Mouse (Mus musculus) adrenal gland, postnatal 14 days (tissue): ENCODE data around the gene Tmbim4. TPM values are rescaled to one million over a fixed set of nuclear protein-coding genes. Genes with fewer than 3 reads are reported as not detected.

Experiments used
- DNase-seq: peaks from one replicate; pipeline ENCODE4 v3.0.0; 2021; ENCODE audit warnings: mixed read lengths
- long read RNA-seq, 2 experiments: library from polyadenylated mRNA; stranded (forward); transcript quantifications; one replicate each; pipeline ENCODE4 v2.0.0; 2021
- total RNA-seq: library from RNA; stranded (reverse); gene quantifications from 2 replicates; pipeline ENCODE4 v1.2.3, GENCODE M21; 2021

Gene Tmbim4
- total RNA-seq = 114 and 117 TPM in 2 replicates
- long read RNA-seq, experiment 1, transcript Tmbim4-201 (7 exons, 904 nt) = major isoform, 100 of 115 reads
- long read RNA-seq, experiment 1, partial matches to known transcripts = 2 of 115 reads
- long read RNA-seq, experiment 1, other reads (novel, unspliced or antisense) = 9 of 115 reads
- long read RNA-seq, experiment 2, transcript Tmbim4-201 (7 exons, 904 nt) = major isoform, 110 of 121 reads
- long read RNA-seq, experiment 2, partial matches to known transcripts = 0 of 121 reads
- long read RNA-seq, experiment 2, other reads (novel, unspliced or antisense) = 6 of 121 reads

DNA sequence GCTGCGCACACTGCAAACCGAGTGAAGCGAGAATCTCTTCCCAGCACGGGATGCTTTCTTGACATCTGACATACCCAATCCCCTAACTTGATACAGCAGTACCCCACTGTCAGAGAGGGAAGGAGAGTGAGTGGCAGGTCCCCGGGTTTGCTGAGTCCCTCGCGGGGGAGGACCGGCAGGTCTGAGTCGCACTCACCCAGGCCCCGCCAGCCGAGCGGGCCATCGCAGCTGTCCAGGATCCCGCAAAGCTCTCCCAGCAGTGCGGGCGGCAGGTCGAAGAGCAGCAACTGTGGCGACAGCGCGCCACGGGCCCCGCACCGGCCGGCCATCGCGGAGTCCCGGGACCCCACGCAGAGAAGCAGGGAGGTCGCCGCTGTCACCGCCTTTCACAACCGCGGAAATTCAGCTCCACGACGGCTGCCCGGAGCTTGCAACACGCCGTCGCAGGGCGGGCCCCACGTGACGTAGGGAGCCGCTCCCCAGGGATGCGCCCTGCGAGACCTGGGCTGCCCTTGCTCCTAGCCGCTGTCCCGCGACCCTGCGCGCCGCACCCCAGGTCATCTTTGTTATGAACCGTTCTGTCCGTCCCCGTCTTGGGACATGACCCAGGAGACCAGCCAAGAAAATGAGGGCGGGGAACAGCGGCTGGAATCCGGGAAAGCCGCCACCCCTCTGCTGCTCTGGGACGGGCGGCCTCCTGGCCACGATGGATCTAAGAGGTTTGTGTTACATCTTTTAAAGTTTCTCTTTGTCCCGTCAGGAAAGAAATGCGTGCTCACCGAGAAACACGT, at the start of gene Tmbim4:
Gene Tmbim4 (plus strand): TSS at position 460 of the 791 bp plus-strand sequence.
- DNase-seq = peak; percentile 84

DNA sequence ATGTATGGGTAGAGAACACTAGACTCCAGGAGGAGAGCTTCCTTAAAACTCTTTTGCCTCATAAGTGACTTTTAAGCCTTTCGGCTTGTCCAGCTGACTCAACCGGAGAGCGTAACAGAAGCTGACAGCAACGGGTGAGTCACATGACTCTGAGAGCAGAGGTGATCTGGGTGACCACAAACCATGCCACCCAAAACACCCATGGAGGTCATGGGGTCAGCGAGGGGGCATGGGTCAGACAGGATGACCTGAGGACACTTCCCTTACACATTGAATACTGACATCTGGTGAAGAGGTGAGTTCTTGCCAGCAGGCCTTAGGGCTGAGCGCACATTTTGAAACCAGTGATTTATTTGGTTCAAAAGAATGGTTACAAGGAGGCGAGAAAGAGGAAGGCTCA, 49.7 kb upstream of the Tmbim4 start:
- no peak for DNase-seq

DNA sequence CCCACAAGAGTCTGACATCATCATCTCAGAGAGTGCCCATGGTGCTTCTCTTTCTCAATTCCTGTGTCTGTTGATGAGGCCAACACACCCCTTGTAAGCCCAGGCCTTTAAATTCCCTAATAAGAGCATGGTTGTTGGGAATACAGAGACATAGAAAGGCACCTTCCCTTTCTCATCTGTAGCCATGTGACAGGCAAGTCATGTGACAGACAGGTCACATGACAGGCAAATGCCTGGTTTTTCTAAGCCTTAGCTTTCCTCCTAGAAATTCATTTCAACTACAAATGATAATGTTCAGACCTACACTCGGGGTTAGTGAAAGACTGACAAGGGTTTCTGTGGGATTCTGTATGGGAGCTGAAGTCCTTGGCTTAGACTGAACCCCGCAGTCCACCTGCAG, 47.5 kb upstream of the Tmbim4 start:
- DNase-seq = no peak

- DNase-seq = no peak
Measured at GRCm38 (mm10) chr10:120160533-120160932, 40.9 kb upstream of the Tmbim4 start.

DNA sequence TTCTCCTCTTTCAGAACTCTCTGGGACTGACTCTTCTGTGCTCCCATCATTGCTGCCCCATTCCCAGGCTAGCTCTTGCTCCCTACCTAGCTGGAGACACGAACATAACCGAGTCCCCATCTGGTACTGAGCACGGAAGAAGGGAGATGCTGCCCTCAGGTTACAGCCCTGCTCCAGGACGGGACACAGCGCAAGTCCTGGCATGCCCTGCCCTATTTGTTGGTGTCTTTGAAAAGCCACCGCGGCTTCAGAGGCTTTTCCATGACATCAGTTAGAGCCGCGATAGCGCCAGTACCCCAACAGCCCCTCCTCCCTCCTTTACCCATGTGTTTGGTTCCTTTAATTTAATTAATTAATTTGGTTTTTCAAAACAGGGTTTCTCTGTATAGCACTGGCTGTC, 38.5 kb upstream of the Tmbim4 start:
- DNase-seq = no peak

DNA sequence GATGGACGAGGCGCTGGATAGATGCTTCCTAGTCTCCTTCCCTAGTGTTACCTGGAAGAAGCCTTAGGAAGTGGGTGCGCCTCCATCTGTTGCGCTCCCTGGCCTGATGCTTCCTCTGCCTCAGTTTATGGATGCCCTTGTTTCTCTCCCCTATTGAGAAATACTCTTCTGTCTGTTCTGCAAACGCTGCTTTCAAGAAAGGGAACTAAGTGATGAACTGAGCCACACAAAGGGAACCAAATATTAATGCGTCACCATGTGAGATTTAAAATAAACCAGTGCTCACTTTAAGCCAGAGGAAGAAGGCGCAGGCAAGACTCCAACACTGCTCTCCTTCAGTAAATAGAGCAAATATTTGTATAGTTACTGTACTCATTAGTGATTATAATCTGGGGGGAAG, 37.9 kb upstream of the Tmbim4 start:
- DNase-seq = no peak

DNA sequence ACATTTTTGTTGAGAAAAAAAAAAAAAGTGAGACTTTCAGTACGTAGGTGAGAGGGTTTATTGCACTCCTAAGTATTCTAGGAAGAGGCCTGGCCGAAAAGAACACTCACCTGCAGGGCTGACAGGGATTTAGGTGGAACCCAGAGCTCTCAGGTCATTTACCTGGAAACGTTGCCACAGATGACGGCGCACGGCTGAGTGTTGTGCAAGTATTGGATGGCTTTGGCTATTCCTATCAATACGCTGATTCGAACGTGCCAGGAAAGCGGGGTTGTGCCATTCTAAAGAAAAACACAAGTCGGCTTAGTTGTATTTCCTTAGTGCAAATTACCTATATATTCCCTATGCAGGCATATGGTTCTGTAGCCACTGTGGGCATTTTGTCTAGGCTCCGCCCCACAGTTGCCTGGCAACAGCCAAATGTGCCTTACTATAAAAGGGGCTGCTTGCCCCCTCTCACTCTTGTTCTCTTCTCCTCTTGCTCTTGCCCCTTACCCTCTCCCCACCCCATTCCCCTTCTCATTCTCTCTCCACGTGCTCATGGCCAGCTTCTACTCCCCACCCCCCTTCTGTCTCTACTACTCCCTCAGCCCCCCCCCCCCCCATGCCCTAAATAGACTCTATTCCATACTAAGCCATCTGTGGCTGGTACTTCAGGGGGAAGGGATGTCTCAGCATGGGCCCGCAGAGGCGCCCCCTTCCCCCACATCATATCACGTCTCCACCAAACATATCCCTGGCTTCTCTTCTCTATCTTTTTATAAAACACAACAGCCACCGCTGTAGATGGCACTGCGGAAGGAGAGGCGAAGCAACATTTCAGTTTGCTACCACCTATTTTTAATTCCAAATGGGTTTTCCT, 36.2 kb upstream of the Tmbim4 start:
- no peak for DNase-seq

- DNase-seq = no peak
Measured at GRCm38 (mm10) chr10:120165793-120166503, 35.4 kb upstream of the Tmbim4 start.

DNA sequence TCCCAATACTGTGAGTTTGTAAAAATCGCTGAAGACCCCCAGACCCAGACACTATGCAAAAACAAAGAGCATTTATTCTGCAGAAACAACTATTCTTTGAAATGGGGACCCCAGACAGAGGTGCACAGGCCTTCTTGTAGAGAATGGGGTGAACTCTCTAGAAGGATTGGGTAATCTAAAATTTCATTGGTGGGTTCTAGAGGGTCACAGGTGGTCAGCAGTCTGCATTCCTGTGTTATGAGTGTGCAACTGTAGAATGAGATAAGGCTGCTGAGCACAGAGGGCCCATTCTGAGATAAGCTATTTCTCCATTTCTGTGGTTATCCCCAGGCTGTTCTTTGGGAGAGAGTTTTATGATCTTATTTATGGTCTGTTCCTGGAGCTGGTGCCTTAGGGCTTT, 33.3 kb upstream of the Tmbim4 start:
- no peak for DNase-seq

- DNase-seq = no peak
Measured at GRCm38 (mm10) chr10:120169064-120169463, 32.3 kb upstream of the Tmbim4 start.

- DNase-seq = no peak
Measured at GRCm38 (mm10) chr10:120169841-120170240, 31.5 kb upstream of the Tmbim4 start.

DNA sequence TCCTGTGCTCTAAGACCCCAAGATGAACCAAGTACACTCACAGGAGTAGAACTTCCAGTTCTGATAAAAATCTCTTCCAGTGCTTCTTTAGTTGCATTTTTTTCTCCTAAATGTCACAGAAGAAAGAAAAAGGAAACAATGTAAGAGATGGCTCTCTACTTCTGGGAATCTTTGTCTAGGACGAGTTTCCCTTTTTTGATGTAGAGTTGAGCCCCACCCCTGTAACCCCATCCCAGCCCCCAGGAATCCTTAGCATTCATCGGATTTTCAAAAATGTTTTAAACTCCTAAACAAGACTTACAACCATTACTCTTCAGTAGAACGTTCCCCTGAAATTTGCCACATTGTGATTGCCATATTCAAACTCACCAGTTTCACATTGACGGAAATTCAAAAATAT, 31.1 kb upstream of the Tmbim4 start:
- no peak for DNase-seq

GRCm38 (mm10) chr10:120171340-120171739, 30.1 kb upstream of the Tmbim4 start:
- no peak for DNase-seq

GRCm38 (mm10) chr10:120174192-120174705, 27.1 kb upstream of the Tmbim4 start:
- no peak for DNase-seq

DNA sequence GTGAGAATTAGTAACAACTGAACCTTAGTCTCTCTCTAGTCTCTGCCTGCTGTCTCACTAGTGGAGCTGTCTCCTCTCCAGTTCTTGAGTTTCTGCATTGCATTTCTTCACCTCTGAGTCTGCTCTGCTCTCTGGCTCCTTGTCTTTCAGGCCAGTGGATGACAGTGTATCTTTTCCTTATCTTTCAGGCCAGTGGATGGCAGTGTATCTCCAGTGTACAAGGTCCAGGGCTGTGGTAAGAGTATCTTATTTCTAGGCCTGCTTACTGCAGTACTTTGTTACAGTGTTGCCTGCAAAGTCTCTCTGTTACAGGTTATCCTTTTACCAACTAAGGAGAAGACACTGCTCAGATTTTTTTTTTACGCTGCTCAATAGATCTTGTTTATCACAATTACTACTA, 18.5 kb upstream of the Tmbim4 start:
- DNase-seq = no peak

GRCm38 (mm10) chr10:120183342-120183741, 18.0 kb upstream of the Tmbim4 start:
- DNase-seq = no peak

DNA sequence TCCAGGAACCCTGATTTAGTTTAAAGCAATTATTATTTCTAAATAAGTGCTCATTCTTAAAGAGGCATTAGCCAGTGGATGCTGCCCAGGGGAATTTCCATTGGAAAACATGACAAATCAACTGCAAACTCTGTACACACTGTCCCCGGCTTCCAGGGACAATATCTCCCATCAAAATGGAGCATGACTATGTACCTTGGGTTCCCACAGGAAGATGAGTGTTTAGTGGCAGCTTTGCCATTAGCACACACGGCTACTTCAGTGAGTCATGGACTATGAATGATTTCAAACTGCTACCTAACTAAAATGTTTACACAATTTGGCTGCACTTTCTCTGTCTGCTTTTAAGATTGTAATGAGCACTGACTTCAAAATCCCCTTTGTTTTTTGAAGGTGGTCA, 12.9 kb upstream of the Tmbim4 start:
- no peak for DNase-seq

DNA sequence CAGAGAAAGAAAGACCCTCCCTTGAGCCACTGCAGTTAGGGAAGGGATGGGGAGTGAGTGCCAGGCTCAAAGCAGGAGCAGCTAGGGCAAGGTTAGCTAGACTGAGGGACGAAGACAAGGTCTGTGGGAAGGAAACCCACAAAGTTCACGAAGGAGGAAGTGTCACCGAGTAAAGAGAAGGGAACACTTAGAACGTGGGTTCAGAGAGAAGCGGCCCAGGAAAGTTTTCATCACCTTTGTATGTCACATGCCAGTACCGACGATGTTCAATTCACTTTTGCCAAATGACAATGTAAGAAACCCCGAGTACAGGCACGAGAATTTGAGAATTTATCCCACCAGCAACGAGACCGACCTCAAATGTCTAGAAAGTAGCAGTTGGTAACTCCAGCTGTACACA, 12.1 kb upstream of the Tmbim4 start:
- no peak for DNase-seq

DNA sequence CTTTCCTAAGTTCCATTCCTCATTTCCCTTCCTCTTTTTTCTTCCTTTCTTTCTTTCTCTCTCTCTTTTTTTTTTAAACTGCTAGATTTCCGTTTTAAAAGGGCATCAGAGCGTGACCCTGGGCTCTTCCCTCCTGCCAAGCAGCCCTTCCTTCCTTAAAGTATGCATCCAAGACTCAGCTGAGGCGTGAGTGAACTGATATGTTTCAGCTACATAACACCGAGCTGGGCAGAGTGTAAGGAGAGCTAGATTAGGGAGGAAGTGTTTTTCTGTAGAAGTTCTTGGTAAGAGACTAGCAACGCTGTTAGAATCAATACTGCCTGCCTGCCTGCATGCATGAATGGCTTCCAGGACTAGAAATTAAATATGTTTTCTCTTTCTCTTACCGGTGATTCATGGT, 11.6 kb upstream of the Tmbim4 start:
- no peak for DNase-seq

DNA sequence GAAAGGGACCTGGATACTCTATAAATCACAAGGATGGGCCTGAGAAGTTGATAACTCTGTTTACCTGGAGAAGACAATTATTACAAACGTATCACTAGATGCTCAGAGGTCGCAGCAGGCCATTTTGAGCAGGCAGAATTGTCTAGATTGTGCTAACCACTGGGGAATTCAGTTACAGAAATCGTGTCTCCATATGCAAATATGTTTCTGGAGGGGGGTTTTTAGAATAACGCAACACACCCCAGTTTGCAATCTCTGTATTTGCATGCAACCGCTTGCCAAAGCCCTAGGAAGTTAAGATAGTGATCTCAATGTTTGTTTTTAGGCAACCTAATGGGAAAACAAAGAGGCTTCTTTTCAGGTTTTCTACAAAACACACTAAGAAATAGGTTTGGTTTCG, 10.2 kb upstream of the Tmbim4 start:
- no peak for DNase-seq

GRCm38 (mm10) chr10:120192278-120192677, 9.1 kb upstream of the Tmbim4 start:
- DNase-seq = no peak

DNA sequence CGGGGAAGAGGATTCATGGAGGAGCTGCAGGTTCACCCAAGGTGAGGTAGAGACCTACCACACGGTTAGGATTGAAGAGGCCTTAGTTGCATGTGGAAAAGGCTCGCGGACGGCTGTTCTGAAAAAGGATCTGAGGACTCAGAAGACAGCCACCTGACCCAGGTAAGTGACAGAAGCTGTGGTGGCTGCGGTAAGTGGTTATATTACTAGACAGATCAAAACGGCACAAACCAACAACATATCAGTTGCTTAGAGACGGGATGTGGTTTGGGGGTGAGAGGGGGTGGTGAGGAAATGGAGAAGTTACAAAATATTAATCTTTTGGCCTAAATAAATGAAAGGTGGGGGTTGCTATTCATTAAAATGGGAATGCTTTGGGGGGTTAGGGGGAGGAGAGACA, 8.1 kb upstream of the Tmbim4 start:
- no peak for DNase-seq
